Mouse (Mus musculus) cortical plate, adult 2 months (tissue): ENCODE measurements around the gene Zfp385a. TPM values are rescaled to one million over a fixed set of nuclear protein-coding genes. Genes with fewer than 3 reads are reported as not detected.

Source experiments
- H3K27ac ChIP-seq: fragments of 200-500 bp; 2 replicates; pipeline ENCODE4 v1.5.1; 2012; ENCODE audit warnings: low read length, control low read depth, inconsistent platforms; ENCODE audit not compliant: insufficient read depth
- H3K4me1 ChIP-seq: fragments of 200-500 bp; 2 replicates; pipeline ENCODE4 v1.6.1; 2011; ENCODE audit warnings: low read length; ENCODE audit not compliant: control insufficient read depth, insufficient read depth
- H3K4me3 ChIP-seq: fragments of 200-500 bp; 2 replicates; pipeline ENCODE4 v1.5.1; 2011; ENCODE audit warnings: mild to moderate bottlenecking, low read length, control low read depth; ENCODE audit not compliant: insufficient read depth
- CTCF ChIP-seq: fragments of 200-500 bp; IDR thresholded peaks from 2 replicates; pipeline ENCODE4 v1.5.1; 2011; ENCODE audit warnings: mild to moderate bottlenecking, control low read depth, low read length; ENCODE audit not compliant: insufficient read depth; ENCODE audit errors: extremely low read depth
- POLR2A ChIP-seq: fragments of 200-500 bp; IDR thresholded peaks from 2 replicates; pipeline ENCODE4 v1.6.1; 2011; ENCODE audit warnings: mild to moderate bottlenecking, low read length, control low read depth; ENCODE audit not compliant: insufficient read depth; ENCODE audit errors: extremely low read depth
- polyA plus RNA-seq: library from polyadenylated mRNA; depleted of rRNA; stranded (reverse); fragments of >200 nt; gene quantifications from 2 replicates; pipeline ENCODE4 v1.2.3, GENCODE M21; 2012

Gene Zfp385a
- polyA plus RNA-seq, 1 experiment = 45.2 TPM

DNA sequence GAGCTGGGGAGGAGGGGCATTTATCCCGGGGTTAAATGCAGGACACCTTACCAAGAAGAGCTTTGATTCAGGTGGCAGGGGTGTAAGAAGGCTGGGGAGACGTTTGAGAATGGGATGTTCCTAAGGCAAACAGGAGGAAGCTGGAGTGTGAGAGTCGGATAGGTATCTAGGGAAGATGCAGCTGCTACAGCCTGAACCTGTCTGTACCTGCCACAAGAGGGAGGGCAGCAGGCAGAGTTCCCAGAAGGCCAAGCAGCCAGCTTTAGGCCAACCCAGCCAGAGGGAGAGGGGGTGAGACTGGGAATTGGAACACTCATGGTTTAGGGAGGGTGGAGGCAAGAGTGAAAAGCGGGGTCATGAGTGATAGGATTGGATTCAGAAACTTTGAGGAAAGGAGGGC, 893 bp upstream of the Zfp385a start:
- TF ChIP-seq CTCF (0 out of 2 replicates have a peak, but pooled peaks have one; percentile 22), POLR2A (no peak)
- H3K4me1 ChIP-seq = peaks cover 3% of the 10 kb centered on the region; the same call in 1 of the 2 replicates
- peak overlapping the region; percentile 39 for H3K27ac ChIP-seq

GRCm38 (mm10) chr15:103339166-103339960, 530 bp downstream of the Zfp385a start:
- TF ChIP-seq POLR2A (no peak), CTCF (no peak)
- Histone ChIP-seq H3K4me1 (peaks cover 7% of the 10 kb centered on the region), H3K4me3 (peak overlapping the region; percentile 69), H3K27ac (peak overlapping the region; percentile 14)

More for the DNA sequence above, 893 bp upstream of the Zfp385a start:
- peak overlapping the region; percentile 69 for H3K4me3 ChIP-seq

DNA sequence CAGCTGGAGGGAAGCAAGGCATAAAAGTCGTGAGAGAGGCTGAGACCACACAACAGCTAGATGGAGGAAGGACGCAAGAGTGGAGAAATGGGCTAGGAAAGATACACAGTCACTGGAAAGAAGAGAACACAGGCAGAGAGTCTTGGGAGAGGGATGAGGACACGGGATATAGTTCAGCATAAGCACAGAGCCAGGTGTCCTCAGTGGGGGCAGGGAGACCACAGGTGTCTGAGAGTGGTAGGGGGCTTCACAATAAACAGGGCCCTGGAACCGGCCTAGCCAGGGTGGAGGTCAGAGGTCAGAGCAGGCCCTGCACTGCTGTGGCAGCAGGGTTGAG, 1.1 kb downstream of the Zfp385a start:
- H3K4me1 ChIP-seq = peaks cover 7% of the 10 kb centered on the region

GRCm38 (mm10) chr15:103336996-103337667, 2.8 kb downstream of the Zfp385a start:
- peaks cover 4% of the 10 kb centered on the region for H3K4me1 ChIP-seq
- TF ChIP-seq POLR2A (no peak), CTCF (no peak)
- H3K27ac ChIP-seq = no peak overlapping the region
- no peak overlapping the region for H3K4me3 ChIP-seq

More for the DNA sequence above, 1.1 kb downstream of the Zfp385a start:
- Histone ChIP-seq H3K4me3 (peak overlapping the region; percentile 69), H3K27ac (no peak overlapping the region)
- TF ChIP-seq CTCF = no peak
- TF ChIP-seq POLR2A = no peak

DNA sequence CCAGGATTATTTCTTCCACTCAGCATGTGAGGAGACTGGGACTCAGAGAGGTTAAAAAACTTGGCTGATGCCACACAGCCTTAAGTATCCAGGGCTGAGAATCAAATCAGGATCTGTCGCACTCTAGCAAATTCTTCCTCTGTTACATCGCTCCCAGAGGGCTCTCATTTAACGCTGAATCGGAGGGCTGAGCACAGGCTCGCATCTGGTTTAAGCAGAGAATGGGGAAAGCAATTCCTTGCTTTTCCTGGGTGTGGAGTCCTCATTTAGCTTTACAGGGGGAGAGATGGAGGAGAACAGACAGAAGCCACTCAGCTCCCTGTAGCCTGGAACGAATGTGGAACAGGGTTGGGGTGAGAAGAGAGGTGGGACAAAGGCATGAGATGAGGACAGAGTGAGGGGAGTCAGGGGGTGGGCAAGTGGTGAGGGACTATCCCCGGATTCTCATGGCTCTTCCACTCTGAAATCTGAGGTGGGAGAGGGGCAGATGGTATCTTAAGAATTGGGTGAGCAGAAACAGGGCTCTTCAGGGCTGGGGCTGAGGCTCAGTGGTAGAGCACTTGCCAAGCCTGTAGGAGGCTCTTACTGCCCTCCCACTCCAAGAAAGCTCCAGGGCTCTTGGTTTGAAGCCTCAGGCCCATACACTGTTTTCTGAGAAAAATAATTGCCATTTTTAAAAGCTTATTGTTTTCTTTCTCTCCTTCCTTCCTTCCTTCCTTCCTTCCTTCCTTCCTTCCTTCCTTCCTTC, 4.2 kb downstream of the Zfp385a start:
- Histone ChIP-seq H3K27ac (0 out of 2 replicates have a peak overlapping the region, but pooled peaks have one; percentile 4), H3K4me1 (peaks cover 4% of the 10 kb centered on the region), H3K4me3 (no peak overlapping the region)
- no peak for TF ChIP-seq POLR2A
- no peak for TF ChIP-seq CTCF

GRCm38 (mm10) chr15:103335040-103335439, 4.9 kb downstream of the Zfp385a start:
- TF ChIP-seq CTCF (no peak), POLR2A (no peak)
- Histone ChIP-seq H3K4me3 (no peak overlapping the region), H3K4me1 (peaks cover 4% of the 10 kb centered on the region), H3K27ac (0 out of 2 replicates have a peak overlapping the region, but pooled peaks have one; percentile 4)

DNA sequence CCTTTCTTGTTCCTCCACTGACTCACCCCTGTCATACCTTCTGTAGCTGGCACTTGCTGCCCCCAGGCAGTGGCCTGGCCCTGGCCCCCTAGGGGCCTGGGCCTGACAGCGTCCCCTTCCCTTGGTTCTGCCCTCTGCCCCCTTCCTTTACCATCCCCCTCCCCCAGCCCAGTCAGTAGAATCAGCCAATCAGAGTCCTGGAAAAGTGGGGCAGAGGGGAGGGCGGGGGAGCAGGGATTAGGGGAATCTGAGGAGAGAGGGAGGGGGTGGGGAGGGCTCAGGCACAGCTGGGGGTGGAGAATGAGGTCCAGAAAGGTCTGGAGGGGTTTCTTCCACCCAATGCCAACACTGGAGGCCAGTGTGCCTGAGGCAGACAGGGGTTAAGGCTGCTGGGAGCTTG, 5.7 kb downstream of the Zfp385a start:
- Histone ChIP-seq H3K4me3 (no peak overlapping the region), H3K27ac (peak overlapping the region; percentile 43; the same call in 1 of the 2 replicates), H3K4me1 (peaks cover 4% of the 10 kb centered on the region)
- TF ChIP-seq POLR2A = no peak
- TF ChIP-seq CTCF = no peak

DNA sequence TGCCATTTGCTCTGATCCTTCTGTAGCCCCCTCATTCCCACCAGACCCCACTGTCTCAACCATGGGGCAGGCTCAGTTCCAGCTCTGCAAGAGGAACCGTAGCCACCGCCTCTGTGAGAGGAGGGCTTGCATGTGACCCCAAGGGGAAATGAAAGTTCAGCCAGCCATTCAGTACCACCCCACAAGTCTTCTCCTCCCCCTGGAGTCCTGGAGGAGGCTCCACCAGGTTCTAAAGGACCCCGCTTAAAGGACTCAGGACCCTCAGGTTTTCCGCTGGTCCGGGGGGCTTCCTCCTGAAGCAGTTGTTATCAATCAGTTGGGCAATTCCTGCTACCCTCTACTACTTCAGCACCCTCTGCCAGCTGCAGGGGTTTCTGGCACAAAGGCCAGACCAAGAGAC, 6.2 kb downstream of the Zfp385a start:
- Histone ChIP-seq H3K4me1 (peaks cover 4% of the 10 kb centered on the region), H3K4me3 (no peak overlapping the region), H3K27ac (peak overlapping the region; percentile 43; the same call in 1 of the 2 replicates)
- TF ChIP-seq POLR2A (no peak), CTCF (no peak)

GRCm38 (mm10) chr15:103333081-103333615, 6.7 kb downstream of the Zfp385a start:
- Histone ChIP-seq H3K27ac (peak overlapping the region; percentile 37; the same call in 1 of the 2 replicates), H3K4me3 (no peak overlapping the region), H3K4me1 (peaks cover 4% of the 10 kb centered on the region)
- TF ChIP-seq CTCF (no peak), POLR2A (no peak)
